Mouse (Mus musculus) adrenal gland, adult 2 months (tissue): ENCODE data around the gene Tle2. TPM values are rescaled to one million over a fixed set of nuclear protein-coding genes. Genes with fewer than 3 reads are reported as not detected.

Experiments
- DNase-seq: peaks from one replicate; pipeline ENCODE4 v3.0.0; 2021
- polyA plus RNA-seq: library from polyadenylated mRNA; depleted of rRNA; stranded (reverse); fragments of >200 nt; gene quantifications from 2 replicates; pipeline ENCODE4 v1.2.3, GENCODE M21; 2012
- total RNA-seq, 2 experiments: library from RNA; stranded (reverse); gene quantifications; 2 replicates each; pipeline ENCODE4 v1.2.3; 2021

Gene Tle2
- total and polyA plus RNA-seq, 3 experiments: 50.4 to 417 (median 51.0) TPM

DNA sequence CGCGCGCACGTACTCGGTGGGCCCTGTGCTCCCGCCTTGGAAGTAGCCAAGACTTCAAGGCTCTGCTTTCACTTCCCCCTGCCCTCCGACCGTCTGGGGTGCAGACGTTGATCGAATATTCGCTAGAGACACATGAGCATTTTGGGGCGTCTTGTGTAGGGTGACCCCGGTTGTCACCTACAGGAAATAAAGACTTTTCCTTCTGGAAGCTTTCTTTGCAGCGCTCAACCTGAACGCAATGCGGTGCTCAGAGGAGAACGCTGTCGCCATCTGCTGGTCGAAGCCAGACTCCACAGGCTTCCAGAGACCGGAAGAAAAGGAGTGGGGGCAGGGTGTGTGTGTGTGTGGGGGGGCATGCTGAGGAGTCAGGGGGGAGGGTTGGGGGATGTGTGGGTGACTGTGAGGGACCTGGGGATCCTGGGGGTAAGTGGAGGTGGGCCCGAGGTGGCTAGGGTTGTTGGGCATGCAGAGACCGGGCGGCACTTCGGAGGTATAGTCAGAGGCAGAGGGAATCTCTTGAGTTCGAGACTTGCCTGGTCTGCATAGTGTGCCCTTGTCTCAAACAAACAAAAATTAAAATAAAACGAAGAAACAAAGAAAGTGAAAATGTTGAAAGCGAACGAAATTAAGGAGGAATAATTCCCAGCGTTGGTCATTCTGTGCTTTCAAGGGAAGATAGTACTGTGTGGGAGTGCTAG, 30.8 kb downstream of the Tle2 start:
- peak; percentile 84 for DNase-seq

DNA sequence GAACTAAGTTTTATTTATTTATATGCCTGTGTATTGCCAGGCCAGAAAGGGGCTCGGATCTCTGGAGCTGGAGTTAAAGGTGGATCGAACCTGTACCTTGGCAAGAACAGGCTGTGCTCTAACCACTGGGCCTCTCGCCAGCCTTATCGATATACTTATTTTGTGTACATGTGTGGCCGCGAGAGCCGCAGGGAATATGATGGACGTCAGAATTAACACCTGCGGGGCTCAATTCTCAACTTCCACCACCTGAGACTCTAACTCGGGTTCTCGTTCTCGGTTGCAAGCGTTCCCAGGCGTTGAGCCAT, 31.3 kb downstream of the Tle2 start:
- DNase-seq: no peak

DNA sequence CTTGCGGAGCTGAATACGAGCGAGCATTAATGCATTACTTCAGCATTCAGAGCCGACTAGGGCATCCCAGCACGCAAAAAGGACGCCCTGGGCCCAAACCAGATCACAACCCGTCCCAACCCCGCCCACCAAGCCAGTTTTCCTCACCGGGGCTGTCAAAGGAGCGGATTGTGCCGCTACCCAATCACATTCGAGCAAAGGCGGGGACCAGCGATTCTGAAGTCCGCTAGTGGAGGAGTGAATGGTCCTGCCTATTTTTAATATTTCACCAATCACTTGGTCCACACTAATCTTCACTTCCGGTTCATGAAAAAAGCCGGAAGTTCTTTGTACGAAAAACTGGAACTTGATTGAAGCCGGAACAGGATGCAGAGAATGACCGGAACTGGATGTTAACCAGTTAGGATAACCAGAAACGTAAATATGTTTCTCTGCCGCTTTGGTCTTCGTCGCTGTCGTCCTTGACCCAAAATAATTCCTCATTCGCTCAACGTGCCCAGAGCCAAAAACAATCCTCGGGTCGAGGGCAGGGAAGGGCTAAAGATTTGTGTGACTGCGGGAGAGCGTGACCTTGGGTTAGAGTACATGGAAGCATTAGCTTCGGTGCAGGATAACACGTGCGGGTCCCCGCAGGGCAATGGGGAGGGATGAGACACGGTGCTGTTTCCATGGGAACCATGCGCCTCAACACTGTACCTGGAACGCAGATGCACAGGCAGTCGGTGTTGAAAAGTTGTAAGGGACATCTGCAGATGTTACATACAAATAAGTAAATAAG, 31.8 kb downstream of the Tle2 start, which contains the start of gene BC025920:
Gene BC025920 (plus strand): TSS at position 297 of the 778 bp plus-strand sequence.
- peak; percentile 97 for DNase-seq

DNA sequence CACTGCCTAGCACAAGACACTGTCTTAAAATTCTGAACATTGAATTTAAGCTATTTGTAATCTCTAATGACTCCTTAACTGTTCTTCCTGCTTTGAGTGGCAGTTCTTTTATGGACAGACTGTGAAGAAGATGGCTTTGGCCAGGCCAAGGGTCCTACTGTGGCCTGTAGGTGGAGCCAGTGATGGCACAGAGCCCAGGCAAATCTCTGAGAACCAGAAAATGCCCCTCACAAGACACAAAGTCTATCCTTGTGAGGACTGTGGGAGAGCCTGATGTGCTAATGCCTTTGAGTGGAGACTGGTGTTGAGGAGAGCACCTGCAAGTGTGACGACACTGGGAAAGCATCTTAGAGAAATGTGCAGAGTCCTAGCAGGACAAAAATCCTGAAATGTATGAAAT, 33.9 kb downstream of the Tle2 start:
- no peak for DNase-seq

DNA sequence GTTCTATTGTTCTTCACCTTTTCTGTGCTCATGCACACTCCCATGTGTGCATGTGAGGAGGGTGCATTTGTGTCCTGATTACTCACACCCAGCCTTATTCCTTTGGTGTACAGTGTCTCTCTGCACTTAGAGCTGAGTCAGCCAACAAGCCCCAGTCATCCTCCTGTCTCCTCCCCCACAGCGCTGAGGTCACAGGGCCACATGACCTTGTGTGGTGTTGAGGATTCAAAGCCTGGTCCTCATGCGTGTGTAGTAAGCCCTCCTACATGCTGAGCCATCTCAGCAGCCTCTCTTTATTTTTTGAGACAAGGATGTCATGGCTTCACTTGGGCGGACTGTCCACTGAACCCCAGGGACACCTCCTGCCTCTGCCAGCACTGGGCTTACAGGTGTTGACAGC, 38.4 kb downstream of the Tle2 start:
- peak; percentile 82 for DNase-seq

DNA sequence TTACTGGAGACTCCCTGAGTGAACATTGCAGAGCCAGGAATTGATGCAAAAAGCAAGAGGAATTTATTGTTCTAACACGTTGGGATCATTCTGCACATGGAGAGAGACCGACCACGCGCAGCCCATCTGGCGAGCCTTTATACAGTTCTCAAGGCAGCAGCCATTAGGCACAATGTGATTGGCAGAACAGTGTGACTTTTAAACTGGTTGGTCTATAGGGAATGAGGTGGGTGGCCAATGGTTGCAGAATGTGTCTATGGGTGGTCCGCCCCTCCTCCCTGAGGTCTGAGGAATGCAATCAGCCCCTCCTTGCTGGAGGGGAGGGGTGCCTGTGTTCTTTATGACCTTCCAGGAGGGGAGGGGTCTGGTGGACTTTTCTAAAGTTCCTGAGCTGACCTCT, 41.1 kb downstream of the Tle2 start:
- DNase-seq: no peak

DNA sequence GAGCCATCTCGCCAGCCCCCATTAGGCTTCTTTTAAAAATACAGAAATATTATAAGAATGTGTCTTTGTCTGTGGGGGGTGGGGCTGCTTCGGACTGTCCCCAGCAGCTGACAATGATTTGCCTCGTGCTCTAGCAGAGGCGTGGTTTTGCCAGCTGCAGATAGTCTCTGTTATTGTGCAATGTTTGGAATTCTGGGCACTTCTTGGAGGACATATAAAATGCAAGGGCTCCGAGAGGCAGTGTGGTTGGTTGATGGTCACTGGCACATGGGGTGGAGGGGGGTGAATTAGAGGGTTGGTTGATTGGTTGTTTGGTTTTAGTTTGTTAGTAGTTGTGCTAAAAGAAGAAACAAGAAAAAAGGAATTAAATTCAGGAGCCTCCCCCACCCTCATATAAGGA, 45.6 kb downstream of the Tle2 start:
- no peak for DNase-seq

DNA sequence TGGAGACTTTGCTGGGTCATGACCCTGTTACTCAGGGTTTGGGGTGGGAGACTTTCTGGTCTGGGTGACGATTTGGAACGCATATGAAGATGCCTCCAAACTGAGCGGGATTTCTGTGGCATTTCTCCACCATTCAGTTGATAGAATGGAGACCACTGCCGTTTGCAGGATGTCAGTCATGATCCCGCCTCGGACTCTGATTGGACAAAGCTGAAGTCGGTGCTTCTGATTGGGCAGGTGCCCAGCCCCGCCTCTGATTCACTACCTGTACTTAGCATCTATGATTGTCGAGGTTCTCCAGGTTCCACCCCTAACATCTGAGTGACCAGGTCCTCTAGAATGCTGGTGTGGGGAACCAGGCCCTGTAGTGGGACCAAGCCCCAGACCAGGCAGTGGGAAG, 46.4 kb downstream of the Tle2 start:
- DNase-seq: no peak

DNA sequence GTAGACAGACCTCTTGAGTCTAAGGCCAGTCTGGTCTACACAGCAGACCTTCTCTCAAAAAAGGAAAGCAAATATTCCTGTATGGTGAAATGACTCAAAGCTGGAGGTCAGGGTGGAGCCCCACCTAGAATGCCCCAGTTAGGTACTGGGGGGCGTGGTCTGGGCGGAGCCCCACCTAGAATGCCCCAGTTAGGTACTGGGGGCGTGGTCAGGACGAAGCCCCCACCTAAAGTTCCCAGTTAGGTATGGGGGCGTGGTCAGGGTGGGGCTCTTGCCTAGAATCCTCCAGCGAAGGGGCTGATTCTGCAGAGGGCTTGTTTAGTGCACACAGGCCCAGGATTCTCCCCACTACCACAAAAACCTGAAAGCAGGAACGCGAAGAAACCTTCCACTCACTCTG, 49.1 kb downstream of the Tle2 start:
- no peak for DNase-seq

DNA sequence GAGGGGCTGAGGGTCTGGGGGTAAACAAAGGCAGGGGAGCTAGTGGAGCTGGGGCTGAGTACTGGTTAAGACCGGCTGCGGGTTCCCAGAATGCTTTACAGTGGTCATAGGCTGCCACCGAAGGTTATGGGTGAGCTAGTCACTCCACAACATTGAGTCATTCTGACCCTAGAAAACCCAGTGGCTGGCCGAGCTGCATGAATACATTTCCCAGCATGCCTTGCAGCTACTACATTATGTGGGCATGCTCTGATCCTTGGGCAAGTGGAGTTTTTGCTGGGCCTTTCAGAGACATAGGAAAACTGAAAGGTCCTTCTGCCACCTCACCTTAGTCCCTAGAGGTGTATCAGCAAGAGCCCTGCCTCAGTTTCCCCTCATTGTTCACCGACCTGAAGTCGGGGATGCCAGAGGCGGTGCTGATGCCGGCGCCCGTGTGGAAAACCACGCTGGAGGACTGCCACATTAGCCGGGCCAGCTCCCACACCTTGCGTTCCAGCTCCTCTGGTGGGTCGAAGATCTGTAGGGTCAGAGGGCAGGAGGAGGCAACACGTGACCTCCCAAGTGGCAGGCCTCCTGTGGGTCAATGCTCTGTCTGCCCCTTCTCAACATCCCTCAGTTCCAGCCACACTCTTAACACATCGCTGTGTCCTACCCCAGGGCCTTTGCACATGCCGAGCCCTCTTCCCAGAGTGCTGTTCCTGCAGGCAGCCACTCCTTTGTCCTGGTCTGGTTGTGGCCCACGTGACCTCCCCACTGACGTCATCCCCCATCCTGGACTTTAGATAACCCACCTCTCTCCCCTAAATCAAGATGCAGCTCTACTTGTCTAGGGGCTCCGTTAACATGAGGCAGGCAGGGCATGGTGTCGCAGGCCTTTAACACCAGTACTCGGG, 52.0 kb downstream of the Tle2 start:
- DNase-seq: peak; percentile 57

DNA sequence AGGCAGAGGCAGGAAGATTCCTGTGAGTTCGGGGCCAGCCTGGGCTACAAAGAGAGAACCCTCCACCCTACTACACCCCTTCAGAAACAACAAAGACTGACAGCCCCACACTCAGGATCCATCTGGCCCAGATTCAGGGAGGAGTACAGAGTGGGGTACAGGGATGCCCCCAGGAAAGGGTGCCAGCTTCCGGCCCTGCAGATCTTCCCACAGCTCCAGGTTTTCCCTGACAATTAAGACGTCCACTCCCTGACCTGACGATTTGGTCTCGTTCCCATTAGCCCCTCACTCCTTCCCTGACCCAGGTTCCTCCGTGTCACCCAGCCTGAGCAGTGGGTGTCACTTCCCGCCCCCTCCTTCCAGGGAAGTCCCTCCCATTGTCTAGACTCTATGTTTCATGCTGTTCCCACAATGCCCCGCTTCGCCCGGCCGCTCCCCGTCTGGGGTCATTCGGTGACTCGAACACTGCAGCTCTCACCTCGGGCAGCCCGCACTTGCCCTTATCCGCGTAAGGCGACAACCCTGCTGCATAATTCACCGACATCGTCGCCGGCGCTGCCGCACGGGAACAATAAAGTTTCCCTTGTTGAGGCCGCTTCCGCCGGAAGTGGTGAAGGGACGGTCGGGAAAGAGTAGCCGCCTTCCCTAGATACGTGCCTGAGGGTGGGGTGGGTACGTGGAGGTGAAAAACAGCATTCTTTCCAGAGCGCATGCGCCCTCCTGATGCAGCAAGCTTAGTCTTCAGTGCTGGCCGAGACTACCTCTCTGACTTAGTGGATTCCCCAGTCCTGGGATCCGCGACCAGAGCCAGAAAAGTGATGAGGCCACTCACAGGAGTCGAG, 52.9 kb downstream of the Tle2 start, which contains the start of gene Sirt6:
Gene Sirt6 (minus strand): TSS at position 804 of the 842 bp plus-strand sequence.
- peak; percentile 94 for DNase-seq

DNA sequence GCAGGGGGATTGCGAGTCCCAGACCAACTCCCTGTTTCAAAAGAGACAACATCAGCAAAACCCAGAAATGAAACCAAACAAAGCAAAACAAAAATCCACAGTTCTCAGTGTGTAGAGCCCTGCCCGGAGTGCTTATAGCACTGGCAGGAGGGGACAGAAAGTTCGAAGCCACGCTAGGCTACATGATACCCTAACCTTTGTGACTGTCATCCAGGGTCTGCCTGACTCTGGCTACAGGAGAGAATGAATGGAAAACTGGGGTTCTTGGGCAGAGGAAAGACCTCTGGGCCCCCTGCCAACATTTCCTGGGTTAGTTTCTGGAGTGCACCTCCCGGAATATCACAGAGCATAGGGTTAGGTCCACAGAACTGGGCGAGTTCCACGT, 53.5 kb downstream of the Tle2 start:
- no peak for DNase-seq

DNA sequence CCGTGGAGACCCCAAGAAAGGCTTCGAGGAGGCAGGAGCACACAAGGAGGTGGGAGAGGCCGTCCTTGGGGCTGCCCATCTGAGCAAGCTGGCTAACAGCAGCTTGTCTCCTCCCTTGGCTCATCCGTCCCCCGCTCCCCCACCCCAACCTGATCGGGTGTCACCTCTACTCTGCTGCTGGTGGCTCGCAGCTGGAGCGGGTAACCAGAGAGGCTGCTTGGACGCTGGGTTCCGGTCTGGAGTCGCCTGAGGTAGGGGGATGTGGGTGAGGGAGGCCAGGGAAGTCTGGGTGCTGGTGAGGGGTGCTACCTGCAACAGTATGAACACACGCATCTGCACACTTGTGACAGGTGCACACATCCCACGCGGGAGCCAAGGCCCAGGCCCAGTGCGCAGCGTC, 54.0 kb downstream of the Tle2 start, which contains the start of gene Ankrd24:
Gene Ankrd24 (plus strand): TSS at position 151 of the 400 bp plus-strand sequence.
- no peak for DNase-seq

DNA sequence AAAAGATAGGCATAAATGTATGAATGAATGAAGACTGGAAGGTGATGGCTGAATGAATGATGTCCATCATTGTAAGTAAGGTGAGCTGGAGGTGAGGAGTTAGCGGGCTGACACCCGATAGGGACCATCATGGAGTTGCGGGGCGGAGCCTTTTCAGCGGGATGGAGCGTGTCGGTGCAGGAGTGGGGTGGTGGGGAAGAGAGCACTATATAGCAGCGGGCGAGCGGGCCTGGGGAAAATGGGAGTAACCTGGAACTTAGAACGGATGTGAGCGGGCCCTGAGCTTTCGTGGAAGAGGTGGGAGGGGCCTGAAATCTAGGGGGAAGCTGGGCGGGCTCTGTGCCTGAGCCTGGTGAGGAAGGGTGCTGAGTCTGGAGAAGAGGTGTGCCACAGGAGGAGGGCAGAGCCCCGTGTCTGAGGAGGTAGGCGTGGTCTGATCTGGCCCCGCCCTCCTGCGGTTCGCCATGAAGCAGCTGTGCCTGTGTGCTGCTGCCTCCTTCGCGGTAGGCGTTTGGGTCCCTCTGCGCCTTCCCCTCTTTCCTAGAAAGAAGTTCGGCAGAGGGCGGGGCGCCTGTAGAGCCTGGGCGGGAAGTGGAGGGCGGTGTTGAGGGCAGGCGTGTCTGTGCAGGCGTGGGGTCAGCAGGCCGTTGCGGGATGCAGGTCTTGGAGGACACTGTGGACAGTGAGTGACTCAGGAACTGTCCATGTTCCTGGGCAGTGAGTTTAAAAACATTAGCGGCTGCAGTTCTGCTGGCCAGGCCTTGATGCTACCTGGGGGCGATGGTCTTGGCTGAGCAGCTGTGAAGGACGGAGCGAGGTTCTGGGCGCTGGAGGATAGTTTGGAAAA, 59.1 kb downstream of the Tle2 start:
- peak; percentile 93 for DNase-seq

DNA sequence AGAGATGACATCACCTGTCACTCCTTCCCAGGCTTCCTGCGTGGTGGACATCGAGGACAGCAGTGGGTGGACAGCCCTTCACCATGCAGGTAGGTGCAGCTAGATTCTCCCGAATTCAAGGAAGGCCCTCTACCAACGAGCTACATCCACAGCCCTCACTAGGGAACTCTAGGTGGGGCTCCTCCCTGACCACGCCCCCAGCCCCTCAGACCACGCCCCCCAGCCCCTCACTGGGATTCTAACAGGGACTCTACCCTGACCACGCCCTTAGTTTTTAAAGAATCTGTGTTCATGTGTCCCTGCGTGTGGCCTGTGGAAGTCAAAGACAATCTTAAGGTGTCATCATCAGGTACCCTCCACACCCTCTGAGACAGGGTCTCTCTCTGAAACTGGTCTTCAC, 62.0 kb downstream of the Tle2 start:
- no peak for DNase-seq

DNA sequence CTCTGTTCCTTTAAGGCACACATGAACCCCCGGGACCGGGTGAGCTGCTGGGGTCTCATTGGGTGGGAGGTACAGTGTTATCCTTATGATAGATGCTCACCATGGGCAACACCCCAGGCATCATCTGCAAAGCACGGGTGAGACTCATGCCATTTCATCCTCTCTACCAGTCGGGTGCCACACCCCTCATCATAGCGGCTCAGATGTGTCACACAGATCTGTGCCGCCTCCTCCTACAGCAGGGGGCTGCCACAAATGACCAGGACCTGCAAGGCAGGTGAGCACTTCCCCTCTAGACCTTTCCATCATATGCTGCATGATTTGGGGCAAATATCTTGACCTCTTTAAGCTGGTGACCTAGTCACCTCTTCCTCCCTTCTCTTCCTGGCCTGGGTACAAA, 63.7 kb downstream of the Tle2 start:
- no peak for DNase-seq
